ENCODE assay signal across 23 mouse cellular contexts in the genomic region with DNA sequence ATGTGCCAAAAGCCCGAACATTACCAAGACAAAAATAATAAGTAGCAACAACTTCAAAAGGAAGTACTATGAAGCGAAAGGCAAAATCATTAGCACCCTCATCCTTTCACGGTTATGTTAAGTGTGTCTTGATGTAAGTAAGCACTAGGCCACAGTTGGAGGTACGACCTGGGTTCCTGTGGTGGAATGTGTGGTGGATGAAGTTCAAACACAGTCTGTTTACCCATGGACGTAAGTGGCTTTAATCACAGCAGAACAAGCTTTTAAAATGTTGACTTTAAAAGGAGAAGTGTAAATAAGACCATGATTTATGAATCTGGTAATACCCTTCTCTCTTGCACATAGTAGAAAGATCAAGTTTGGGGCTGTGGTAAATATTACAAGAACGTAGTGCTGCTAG.
A peak's percentile ranks its signal among the peaks of the same experiment; 100 is the strongest.
DNase-seq lines count a peak whose midpoint lies in the region; ATAC-seq and TF ChIP-seq lines count a peak whose summit lies in the region.
"Had no signal": no experiment of that assay in that cellular context is flagged by ENCODE, and none has a peak within 500 bp of the region (broad histone marks: within the 10 kb centered on the region; RNA-seq: fewer than 3 reads in every experiment).

No protein-coding gene starts in this region.

- H3K27me3 ChIP-seq in lung, postnatal 0 days (replicated peaks; ENCODE audit: insufficient read depth, low read length): no peaks in the 10 kb centered on the region
- H3K27me3 ChIP-seq in stomach, embryonic 15.5 days (replicated peaks): no peaks in the 10 kb centered on the region
- H3K27me3 ChIP-seq: forebrain, embryonic 13.5 days; heart, embryonic 15.5 days had no signal

- H3K36me3 ChIP-seq in lung, postnatal 0 days (ENCODE audit: insufficient read depth, low read length): no peaks in the 10 kb centered on the region
- no peaks in the 10 kb centered on the region for H3K36me3 ChIP-seq in stomach, embryonic 15.5 days
- H3K36me3 ChIP-seq: heart, embryonic 10.5 days; heart, embryonic 15.5 days; hindbrain, embryonic 13.5 days had no signal

- no peaks in the 10 kb centered on the region for H3K4me1 ChIP-seq in lung, postnatal 0 days (ENCODE audit: insufficient read depth, low read depth, low read length)
- no peaks in the 10 kb centered on the region; the same call in 1 of the 2 replicates for H3K4me1 ChIP-seq in stomach, embryonic 15.5 days
- H3K4me1 ChIP-seq: forebrain, embryonic 13.5 days; hindbrain, embryonic 13.5 days had no signal

- H3K9ac ChIP-seq in lung, postnatal 0 days (replicated peaks; ENCODE audit: low read depth): no peak overlapping the region
- H3K9ac ChIP-seq in stomach, embryonic 15.5 days: no peak overlapping the region
- H3K9ac ChIP-seq: forebrain, embryonic 13.5 days; forebrain, postnatal 0 days; heart, embryonic 15.5 days; hindbrain, embryonic 13.5 days had no signal

- no peak for TF ChIP-seq CTCF in gastrocnemius, adult 2 months (IDR thresholded peaks at IDR 0.05)
- no peak for TF ChIP-seq CTCF in lung, postnatal 0 days (IDR thresholded peaks at IDR 0.05)

- H3K4me2 ChIP-seq in lung, postnatal 0 days (replicated peaks; ENCODE audit: low read depth, low read length): no peak overlapping the region
- no peak overlapping the region for H3K4me2 ChIP-seq in stomach, embryonic 15.5 days
- H3K4me2 ChIP-seq: forebrain, embryonic 13.5 days; heart, embryonic 15.5 days; hindbrain, embryonic 13.5 days had no signal

- intact Hi-C loops in gastrocnemius, adult 2 months (cut with DNase I): no loop called here

- WGBS in lung, postnatal 0 days: 39% methylated on average over 6 of the region's 6 CpGs
- 31% methylated on average over 6 of the region's 6 CpGs for WGBS in stomach, embryonic 15.5 days

- peak overlapping the region; percentile 72; the same call in 1 of the 2 replicates for H3K27ac ChIP-seq in gastrocnemius, adult 2 months
- H3K27ac ChIP-seq in lung, postnatal 0 days (ENCODE audit: low read length): no peak overlapping the region
- H3K27ac ChIP-seq in stomach, embryonic 15.5 days: peak overlapping the region; percentile 45; the same call in 1 of the 2 replicates
- H3K27ac ChIP-seq: forebrain, embryonic 13.5 days; heart, embryonic 10.5 days; heart, embryonic 15.5 days; hindbrain, embryonic 13.5 days had no signal

- no peaks in the 10 kb centered on the region for H3K9me3 ChIP-seq in lung, postnatal 0 days (ENCODE audit: low read length)
- H3K9me3 ChIP-seq in stomach, embryonic 15.5 days: no peaks in the 10 kb centered on the region
- H3K9me3 ChIP-seq: forebrain, embryonic 13.5 days; G1E; heart, embryonic 10.5 days; heart, embryonic 15.5 days; hindbrain, embryonic 13.5 days had no signal

- no peak for DNase-seq in gastrocnemius, adult 2 months
- no peak for DNase-seq in gastrocnemius, postnatal 10 days
- peak; percentile 60 to 68 for DNase-seq in lung, adult 18-20 months
- no peak for DNase-seq in lung, postnatal 14 days
- peak; percentile 82 for DNase-seq in lung, postnatal 0 days (ENCODE audit: low spot score)
- no peak for DNase-seq in layer of hippocampus, adult 9-10 months (ENCODE audit: low spot score)
- no peak for DNase-seq in cerebellum, adult 18-20 months
- DNase-seq: adrenal gland, postnatal 10 days; B cell, adult 2 months; cerebellum, adult 11 months; cerebellum, adult 9-11 months; cerebellum, postnatal 36 days; forebrain, postnatal 0 days; gastrocnemius, postnatal 36 days; heart, adult 18-20 months; heart, postnatal 14 days had no signal

- H3K4me3 ChIP-seq in gastrocnemius, adult 2 months: no peak overlapping the region
- H3K4me3 ChIP-seq in lung, postnatal 0 days (ENCODE audit: low read depth, low read length): no peak overlapping the region
- H3K4me3 ChIP-seq in stomach, embryonic 15.5 days (replicated peaks): no peak overlapping the region
- H3K4me3 ChIP-seq: forebrain, embryonic 13.5 days; heart, embryonic 10.5 days; heart, embryonic 15.5 days; hindbrain, embryonic 13.5 days had no signal

- peak; percentile 94 for ATAC-seq in lung, postnatal 0 days
- ATAC-seq in stomach, embryonic 15.5 days (ENCODE audit: insufficient read depth, low FRiP score, low read depth): peak; percentile 84
- ATAC-seq: CD4-positive, CD25-positive, alpha-beta regulatory T cell, adult 4 months; forebrain, embryonic 13.5 days; forebrain, postnatal 0 days had no signal

- TF ChIP-seq EP300 in lung, postnatal 0 days (IDR thresholded peaks at IDR 0.05): peak; percentile 89

Comparison
In these comparisons a context has a peak if more than half of its experiments do, and no peak if none do; other contexts are left out.
1. DNase-seq: peak in lung, adult 18-20 months (2 of 2) and lung, postnatal 0 days (single experiment); none in gastrocnemius, adult 2 months (single experiment), gastrocnemius, postnatal 10 days (single experiment), lung, postnatal 14 days (single experiment), layer of hippocampus, adult 9-10 months (single experiment) and cerebellum, adult 18-20 months (0 of 2).